Comparison of ENCODE assay signal across 9 mouse cellular contexts in genomic region chr2:52811691-52812090, GRCm38 (mm10). TPM values are rescaled to one million over a fixed set of nuclear protein-coding genes. Genes with fewer than 3 reads are reported as not detected.
DNase-seq lines count a peak whose midpoint lies in the region; ATAC-seq and TF ChIP-seq lines count a peak whose summit lies in the region.
"Had no signal": no experiment of that assay in that cellular context is flagged by ENCODE, and none has a peak within 500 bp of the region (broad histone marks: within the 10 kb centered on the region; RNA-seq: fewer than 3 reads in every experiment).

No protein-coding gene starts in this region.

- H3K27ac ChIP-seq in layer of hippocampus, adult 2 months = no peak overlapping the region
- H3K27ac ChIP-seq in heart, postnatal 0 days (ENCODE audit: low read depth) = no peak overlapping the region
- H3K27ac ChIP-seq in lung, embryonic 16.5 days (ENCODE audit: low read length) = no peak overlapping the region

- 29% methylated on average over 5 of the region's 5 CpGs for whole genome bisulfite sequencing in heart, postnatal 0 days
- WGBS in lung, embryonic 16.5 days = 28% methylated on average over 5 of the region's 5 CpGs

- TF ChIP-seq EP300 in heart, postnatal 0 days (IDR thresholded peaks at IDR 0.05; ENCODE audit: low read depth) = no peak

- no peak overlapping the region for H3K9ac ChIP-seq in heart, postnatal 0 days (replicated peaks; ENCODE audit: low read depth, low read length)
- H3K9ac ChIP-seq in lung, embryonic 16.5 days (ENCODE audit: low read length) = no peak overlapping the region

- H3K4me2 ChIP-seq in heart, postnatal 0 days (ENCODE audit: low read depth, low read length) = no peak overlapping the region
- no peak overlapping the region for H3K4me2 ChIP-seq in lung, embryonic 16.5 days (ENCODE audit: low read depth, low read length)

- H3K27me3 ChIP-seq in heart, postnatal 0 days (ENCODE audit: control insufficient read depth, insufficient read depth, low read length) = no peaks in the 10 kb centered on the region
- H3K27me3 ChIP-seq in lung, embryonic 16.5 days (ENCODE audit: control insufficient read depth, insufficient read depth, low read depth, low read length) = no peaks in the 10 kb centered on the region
- H3K27me3 ChIP-seq: megakaryocyte, embryonic 14.5 days had no signal

- H3K4me1 ChIP-seq in heart, postnatal 0 days (ENCODE audit: control insufficient read depth, insufficient read depth) = no peaks in the 10 kb centered on the region
- peaks cover 9% of the 10 kb centered on the region; the same call in 1 of the 2 replicates for H3K4me1 ChIP-seq in lung, embryonic 16.5 days (replicated peaks; ENCODE audit: control insufficient read depth, insufficient read depth, low read length)
- H3K4me1 ChIP-seq: megakaryocyte, embryonic 14.5 days had no signal

- no peak; the same call in 1 of the 2 replicates for ATAC-seq in heart, postnatal 0 days (ENCODE audit: insufficient read depth, low read depth)
- ATAC-seq in lung, embryonic 16.5 days (ENCODE audit: low read depth) = peak; percentile 96

- DNase-seq in layer of hippocampus, adult 2 months (ENCODE audit: low spot score in 2 of 2) = no peak
- DNase-seq in layer of hippocampus, adult 9-10 months (ENCODE audit: low spot score) = no peak
- peak; percentile 61 for DNase-seq in embryo, embryonic 10 days (ENCODE audit: low spot score)
- peak; percentile 15 for DNase-seq in heart, postnatal 0 days (ENCODE audit: low spot score)
- no peak for DNase-seq in cerebellum, postnatal 4 days (ENCODE audit: low spot score in 2 of 2)
- no peak for DNase-seq in left cerebral cortex, adult 11 months (ENCODE audit: low spot score)
- no peak for DNase-seq in right cerebral cortex, adult 18-20 months

- TF ChIP-seq CTCF in layer of hippocampus, adult 2 months (conservative IDR thresholded peaks at IDR 0.05) = peak; percentile 21; the same call in 1 of the 2 replicates
- TF ChIP-seq CTCF in heart, postnatal 0 days (IDR thresholded peaks at IDR 0.05; ENCODE audit: low read depth) = no peak

- H3K9me3 ChIP-seq in heart, postnatal 0 days (replicated peaks; ENCODE audit: control insufficient read depth, low read length) = no peaks in the 10 kb centered on the region
- no peaks in the 10 kb centered on the region for H3K9me3 ChIP-seq in lung, embryonic 16.5 days (ENCODE audit: control insufficient read depth, low read length)
- H3K9me3 ChIP-seq: megakaryocyte, embryonic 14.5 days had no signal

- H3K36me3 ChIP-seq in heart, postnatal 0 days (replicated peaks; ENCODE audit: control insufficient read depth, insufficient read depth, low read length) = no peaks in the 10 kb centered on the region
- H3K36me3 ChIP-seq in lung, embryonic 16.5 days (ENCODE audit: control insufficient read depth, insufficient read depth, low read length) = no peaks in the 10 kb centered on the region

- no peak overlapping the region for H3K4me3 ChIP-seq in layer of hippocampus, adult 2 months
- H3K4me3 ChIP-seq in heart, postnatal 0 days (ENCODE audit: low read depth, low read length) = no peak overlapping the region
- no peak overlapping the region for H3K4me3 ChIP-seq in lung, embryonic 16.5 days (ENCODE audit: low read length)
- H3K4me3 ChIP-seq: megakaryocyte, embryonic 14.5 days had no signal

RNA-seq across cellular contexts. Expression of gene Fmnl2, which starts 46.0 kb away (rescaled TPM):
- total RNA-seq in layer of hippocampus, adult 2 months (2021) = 10 to 100 TPM; 42.4 to 44.0 TPM
- 1.6 and 3.7 TPM in 2 replicates for total RNA-seq in heart, postnatal 0 days (2014; rRNA removed; ENCODE audit: low replicate concordance)
- polyA plus RNA-seq in heart, postnatal 0 days (2015; fragmentation: Nextera tagmentation; extraction: Ambion mirVana) = 0.77 and 0.78 TPM in 2 replicates
- 2.4 and 2.5 TPM in 2 replicates for polyA plus RNA-seq in lung, embryonic 16.5 days (2015; fragmentation: Nextera tagmentation; extraction: Ambion mirVana)

Comparison
In these comparisons a context has a peak if more than half of its experiments do, and no peak if none do; other contexts are left out.
1. DNase-seq: peak in embryo, embryonic 10 days (single experiment) and heart, postnatal 0 days (single experiment); none in layer of hippocampus, adult 2 months (0 of 2), layer of hippocampus, adult 9-10 months (single experiment), cerebellum, postnatal 4 days (0 of 2), left cerebral cortex, adult 11 months (single experiment) and right cerebral cortex, adult 18-20 months (single experiment).